Mouse (Mus musculus): ENCODE results near the gene Rabl3. TPM values are rescaled to one million over a fixed set of nuclear protein-coding genes. Genes with fewer than 3 reads are reported as not detected.

Rabl3 gene
- polyA plus RNA-seq, 1 experiment from 2014 or later = 18.5 TPM

DNA sequence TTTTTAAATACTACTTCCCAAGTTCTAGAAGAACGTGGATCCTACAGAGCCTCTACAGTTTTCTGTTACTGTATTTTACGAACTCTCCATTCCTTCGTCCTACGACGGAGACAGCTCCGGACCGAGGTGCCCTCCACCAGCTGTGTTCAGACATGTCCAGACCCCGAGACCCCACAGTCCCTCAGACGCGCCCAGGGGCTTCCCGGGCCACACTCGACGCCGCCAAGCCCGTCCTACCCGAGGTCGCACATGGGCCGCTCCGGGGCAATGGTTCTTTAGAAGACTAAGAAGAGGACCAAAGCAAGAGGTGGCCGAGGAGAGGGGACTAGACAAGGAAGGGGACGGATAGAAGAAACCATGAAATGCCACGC is 460 bp upstream of the Rabl3 start:
- Histone ChIP-seq H3K27ac (peak overlapping the region; percentile 93), H3K4me3 (replicated peaks; ENCODE audit: low read length) (peak overlapping the region; percentile 91), H3K27me3 (ENCODE audit: control insufficient read depth, insufficient read depth, low read length) (no peaks in the 10 kb centered on the region), H3K4me1 (replicated peaks; ENCODE audit: control insufficient read depth, insufficient read depth, low read length) (peaks cover 17% of the 10 kb centered on the region), H3K4me2 (replicated peaks) (peak overlapping the region; percentile 82), H3K36me3 (replicated peaks; ENCODE audit: control insufficient read depth, insufficient read depth) (peaks cover 18% of the 10 kb centered on the region), H3K9me3 (ENCODE audit: control insufficient read depth, low read length) (no peaks in the 10 kb centered on the region), H3K9ac (peak overlapping the region; percentile 94)
- WGBS = under 1% methylated on average over 22 of the region's 22 CpGs
- ATAC-seq (ENCODE audit: low FRiP score) = peak; percentile 68
- peak; percentile 50 for DNase-seq (ENCODE audit: low spot score)

GRCm38 (mm10) chr16:37540776-37541175 is 1.1 kb downstream of the Rabl3 start:
- ATAC-seq (ENCODE audit: low FRiP score) = no peak
- H3K9ac ChIP-seq = no peak overlapping the region
- 84% methylated on average over 6 of the region's 6 CpGs for WGBS

DNA sequence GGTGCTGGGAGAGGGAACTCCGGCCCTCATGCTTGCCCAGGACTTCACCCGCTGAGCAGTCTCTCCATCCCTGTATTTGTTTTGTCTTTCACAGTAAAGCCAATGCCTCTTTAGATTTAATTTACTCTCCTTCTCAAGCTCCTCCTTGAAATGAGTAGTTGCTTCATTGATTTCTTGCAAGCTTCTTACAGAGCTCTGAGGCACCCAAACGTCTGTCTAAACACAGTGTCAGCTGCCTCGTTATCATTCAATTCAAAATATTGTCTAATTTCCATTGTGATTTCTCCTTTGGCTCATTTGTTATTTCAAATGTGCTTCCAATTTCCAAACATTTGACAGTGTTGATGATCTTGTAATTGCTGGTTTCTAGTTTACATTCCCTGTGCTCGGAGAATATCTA is 6.6 kb downstream of the Rabl3 start:
- Histone ChIP-seq H3K4me3 (replicated peaks; ENCODE audit: low read length) (no peak overlapping the region), H3K4me2 (replicated peaks) (no peak overlapping the region), H3K27me3 (ENCODE audit: control insufficient read depth, insufficient read depth, low read length) (no peaks in the 10 kb centered on the region), H3K9me3 (ENCODE audit: control insufficient read depth, low read length) (no peaks in the 10 kb centered on the region), H3K4me1 (replicated peaks; ENCODE audit: control insufficient read depth, insufficient read depth, low read length) (peaks cover 13% of the 10 kb centered on the region; the same call in 1 of the 2 replicates), H3K9ac (no peak overlapping the region), H3K36me3 (replicated peaks; ENCODE audit: control insufficient read depth, insufficient read depth) (peaks cover 5% of the 10 kb centered on the region; the same call in 1 of the 2 replicates), H3K27ac (peak overlapping the region; percentile 51; the same call in 1 of the 2 replicates)
- ATAC-seq (ENCODE audit: low FRiP score) (no peak), DNase-seq (ENCODE audit: low spot score) (no peak)
- whole genome bisulfite sequencing = 68% methylated on average over 5 of the region's 5 CpGs

More at GRCm38 (mm10) chr16:37540776-37541175, 1.1 kb downstream of the Rabl3 start:
- no peak for DNase-seq (ENCODE audit: low spot score)
- Histone ChIP-seq H3K4me2 (replicated peaks) (peak overlapping the region; percentile 58), H3K9me3 (ENCODE audit: control insufficient read depth, low read length) (no peaks in the 10 kb centered on the region), H3K27ac (no peak overlapping the region), H3K4me1 (replicated peaks; ENCODE audit: control insufficient read depth, insufficient read depth, low read length) (peaks cover 18% of the 10 kb centered on the region), H3K4me3 (replicated peaks; ENCODE audit: low read length) (no peak overlapping the region), H3K27me3 (ENCODE audit: control insufficient read depth, insufficient read depth, low read length) (no peaks in the 10 kb centered on the region), H3K36me3 (replicated peaks; ENCODE audit: control insufficient read depth, insufficient read depth) (peaks cover 5% of the 10 kb centered on the region; the same call in 1 of the 2 replicates)

- H3K4me3 ChIP-seq (replicated peaks; ENCODE audit: low read length) = no peak overlapping the region
- no peaks in the 10 kb centered on the region for H3K36me3 ChIP-seq (replicated peaks; ENCODE audit: control insufficient read depth, insufficient read depth)
- H3K4me2 ChIP-seq (replicated peaks) = no peak overlapping the region
- no peaks in the 10 kb centered on the region for H3K27me3 ChIP-seq (ENCODE audit: control insufficient read depth, insufficient read depth, low read length)
- DNase-seq (ENCODE audit: low spot score) = no peak
- peak; percentile 40; the same call in 1 of the 2 replicates for ATAC-seq (ENCODE audit: low FRiP score)
- no peaks in the 10 kb centered on the region for H3K9me3 ChIP-seq (ENCODE audit: control insufficient read depth, low read length)
- no peak overlapping the region for H3K27ac ChIP-seq
- H3K9ac ChIP-seq = no peak overlapping the region
- 44% methylated on average over 3 of the region's 3 CpGs for WGBS
- H3K4me1 ChIP-seq (replicated peaks; ENCODE audit: control insufficient read depth, insufficient read depth, low read length) = peaks cover 13% of the 10 kb centered on the region; the same call in 1 of the 2 replicates
Observed at GRCm38 (mm10) chr16:37550266-37550665, 10.6 kb downstream of the Rabl3 start.

DNA sequence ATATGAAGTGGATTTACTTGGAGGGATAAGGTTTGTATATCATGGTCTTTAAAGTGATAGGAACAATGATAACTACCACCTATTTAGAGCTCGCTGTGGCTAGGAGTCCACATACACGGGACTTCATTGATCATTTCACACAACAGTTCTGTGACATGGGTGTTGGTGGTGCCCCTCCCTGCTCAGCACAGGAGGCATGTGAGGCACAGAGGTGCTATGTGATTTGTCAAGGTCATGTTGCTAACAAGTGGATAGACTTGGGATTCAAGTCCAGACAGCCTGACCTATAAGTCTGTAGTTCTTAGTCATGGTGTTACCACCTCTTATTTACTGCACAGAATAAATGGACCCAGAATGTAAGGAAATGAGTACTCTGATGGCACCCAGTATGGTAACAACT is 11.3 kb downstream of the Rabl3 start:
- Histone ChIP-seq H3K4me3 (replicated peaks; ENCODE audit: low read length) (no peak overlapping the region), H3K9me3 (ENCODE audit: control insufficient read depth, low read length) (no peaks in the 10 kb centered on the region), H3K27ac (no peak overlapping the region), H3K4me2 (replicated peaks) (no peak overlapping the region), H3K36me3 (replicated peaks; ENCODE audit: control insufficient read depth, insufficient read depth) (no peaks in the 10 kb centered on the region), H3K4me1 (replicated peaks; ENCODE audit: control insufficient read depth, insufficient read depth, low read length) (peaks cover 10% of the 10 kb centered on the region; the same call in 1 of the 2 replicates), H3K9ac (no peak overlapping the region), H3K27me3 (ENCODE audit: control insufficient read depth, insufficient read depth, low read length) (no peaks in the 10 kb centered on the region)
- WGBS = 73% methylated on average over 2 of the region's 2 CpGs
- ATAC-seq (ENCODE audit: low FRiP score) (no peak), DNase-seq (ENCODE audit: low spot score) (no peak)

DNA sequence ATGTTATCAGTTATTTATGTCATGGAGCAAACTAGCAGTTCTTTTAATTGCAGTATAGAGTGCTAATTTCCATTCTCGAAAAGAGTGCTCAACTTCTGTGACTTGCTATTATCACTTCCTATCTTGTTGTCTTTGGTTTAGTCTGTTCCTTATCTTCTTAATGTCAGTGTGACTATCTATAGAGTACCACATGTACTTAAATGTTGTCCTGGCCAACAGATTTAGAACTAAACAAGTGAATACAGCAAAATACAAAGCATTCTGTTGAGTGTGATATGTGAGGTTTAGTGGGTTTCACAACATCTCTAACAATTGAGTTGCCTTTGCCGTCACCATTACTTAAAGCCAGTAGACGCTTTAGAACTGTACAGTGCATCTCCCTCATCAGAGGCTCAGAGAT is 13.1 kb downstream of the Rabl3 start:
- ATAC-seq (ENCODE audit: low FRiP score) = no peak
- WGBS = over 99% methylated on average over 3 of the region's 3 CpGs
- no peaks in the 10 kb centered on the region for H3K27me3 ChIP-seq (ENCODE audit: control insufficient read depth, insufficient read depth, low read length)
- H3K4me3 ChIP-seq (replicated peaks; ENCODE audit: low read length) = no peak overlapping the region
- H3K4me2 ChIP-seq (replicated peaks) = no peak overlapping the region
- no peaks in the 10 kb centered on the region for H3K9me3 ChIP-seq (ENCODE audit: control insufficient read depth, low read length)
- peaks cover 4% of the 10 kb centered on the region for H3K36me3 ChIP-seq (replicated peaks; ENCODE audit: control insufficient read depth, insufficient read depth)
- no peak overlapping the region for H3K9ac ChIP-seq
- no peak overlapping the region for H3K27ac ChIP-seq
- H3K4me1 ChIP-seq (replicated peaks; ENCODE audit: control insufficient read depth, insufficient read depth, low read length) = 0 out of 2 replicates have a peak, but pooled peaks cover 8% of the 10 kb centered on the region
- DNase-seq (ENCODE audit: low spot score) = no peak

DNA sequence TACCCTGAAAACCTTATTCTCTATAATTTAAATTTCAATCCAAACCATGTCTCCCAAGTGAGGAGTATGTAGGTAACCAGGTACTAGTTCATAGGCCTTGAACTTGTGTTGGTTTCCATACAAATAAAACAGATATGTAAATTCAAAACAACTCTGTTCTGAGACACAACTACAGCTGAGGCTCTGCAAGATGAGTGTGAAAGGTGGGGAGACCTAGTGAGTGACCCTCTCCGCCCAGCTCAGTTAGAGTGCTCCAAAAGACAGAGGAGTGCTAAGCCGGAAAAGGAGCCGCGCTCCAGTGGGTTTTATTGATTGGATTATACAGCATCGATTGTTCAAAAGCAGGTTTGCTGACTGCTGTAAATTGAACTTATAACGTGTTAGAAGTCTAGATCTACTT is 22.7 kb downstream of the Rabl3 start:
- H3K9ac ChIP-seq = no peak overlapping the region
- ATAC-seq (ENCODE audit: low FRiP score) (no peak), DNase-seq (ENCODE audit: low spot score) (no peak)
- H3K4me3 ChIP-seq (replicated peaks; ENCODE audit: low read length) = no peak overlapping the region
- WGBS = 68% methylated on average over 6 of the region's 6 CpGs
- H3K27me3 ChIP-seq (ENCODE audit: control insufficient read depth, insufficient read depth, low read length) = no peaks in the 10 kb centered on the region
- no peak overlapping the region for H3K4me2 ChIP-seq (replicated peaks)
- H3K4me1 ChIP-seq (replicated peaks; ENCODE audit: control insufficient read depth, insufficient read depth, low read length) = 0 out of 2 replicates have a peak, but pooled peaks cover 4% of the 10 kb centered on the region
- H3K9me3 ChIP-seq (ENCODE audit: control insufficient read depth, low read length) = no peaks in the 10 kb centered on the region
- no peak overlapping the region for H3K27ac ChIP-seq
- H3K36me3 ChIP-seq (replicated peaks; ENCODE audit: control insufficient read depth, insufficient read depth) = peaks cover 10% of the 10 kb centered on the region

GRCm38 (mm10) chr16:37562961-37563360 is 23.3 kb downstream of the Rabl3 start:
- WGBS = 79% methylated on average over 5 of the region's 5 CpGs
- 0 out of 2 replicates have a peak, but pooled peaks cover 4% of the 10 kb centered on the region for H3K4me1 ChIP-seq (replicated peaks; ENCODE audit: control insufficient read depth, insufficient read depth, low read length)
- no peak for ATAC-seq (ENCODE audit: low FRiP score)
- no peaks in the 10 kb centered on the region for H3K9me3 ChIP-seq (ENCODE audit: control insufficient read depth, low read length)
- no peak overlapping the region for H3K27ac ChIP-seq
- H3K4me3 ChIP-seq (replicated peaks; ENCODE audit: low read length) = no peak overlapping the region
- H3K36me3 ChIP-seq (replicated peaks; ENCODE audit: control insufficient read depth, insufficient read depth) = peaks cover 5% of the 10 kb centered on the region
- no peak overlapping the region for H3K4me2 ChIP-seq (replicated peaks)
- H3K9ac ChIP-seq = no peak overlapping the region
- DNase-seq (ENCODE audit: low spot score) = no peak
- no peaks in the 10 kb centered on the region for H3K27me3 ChIP-seq (ENCODE audit: control insufficient read depth, insufficient read depth, low read length)

DNA sequence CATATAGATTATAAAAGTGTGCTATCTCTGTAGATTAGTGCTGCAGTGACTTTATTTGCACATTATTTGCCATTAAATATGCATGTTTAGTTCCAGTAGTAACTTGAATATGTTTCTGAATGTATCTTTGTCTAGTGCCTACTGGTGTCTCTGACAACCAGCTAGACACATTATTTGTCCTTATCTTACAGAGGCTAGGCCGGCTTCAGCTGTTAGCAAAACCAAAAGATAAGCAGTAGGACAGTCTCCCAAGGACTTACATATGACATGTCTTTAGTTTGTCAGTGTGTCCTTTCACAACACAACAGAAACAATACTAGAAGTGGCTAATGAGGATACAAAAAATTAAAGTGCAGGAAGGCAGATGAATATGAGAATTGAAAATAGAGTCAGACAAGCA is 25.4 kb downstream of the Rabl3 start:
- no peak overlapping the region for H3K4me2 ChIP-seq (replicated peaks)
- H3K9ac ChIP-seq = no peak overlapping the region
- H3K4me1 ChIP-seq (replicated peaks; ENCODE audit: control insufficient read depth, insufficient read depth, low read length) = 0 out of 2 replicates have a peak, but pooled peaks cover 4% of the 10 kb centered on the region
- no peaks in the 10 kb centered on the region for H3K27me3 ChIP-seq (ENCODE audit: control insufficient read depth, insufficient read depth, low read length)
- H3K27ac ChIP-seq = no peak overlapping the region
- ATAC-seq (ENCODE audit: low FRiP score) (no peak), DNase-seq (ENCODE audit: low spot score) (no peak)
- 94% methylated on average over 1 of the region's 1 CpGs for WGBS
- H3K36me3 ChIP-seq (replicated peaks; ENCODE audit: control insufficient read depth, insufficient read depth) = no peaks in the 10 kb centered on the region
- H3K9me3 ChIP-seq (ENCODE audit: control insufficient read depth, low read length) = no peaks in the 10 kb centered on the region
- H3K4me3 ChIP-seq (replicated peaks; ENCODE audit: low read length) = no peak overlapping the region

- no peaks in the 10 kb centered on the region for H3K9me3 ChIP-seq (ENCODE audit: control insufficient read depth, low read length)
- WGBS = 61% methylated on average over 6 of the region's 6 CpGs
- H3K9ac ChIP-seq = no peak overlapping the region
- no peaks in the 10 kb centered on the region for H3K27me3 ChIP-seq (ENCODE audit: control insufficient read depth, insufficient read depth, low read length)
- no peaks in the 10 kb centered on the region for H3K36me3 ChIP-seq (replicated peaks; ENCODE audit: control insufficient read depth, insufficient read depth)
- ATAC-seq (ENCODE audit: low FRiP score) (no peak), DNase-seq (ENCODE audit: low spot score) (no peak)
- H3K4me2 ChIP-seq (replicated peaks) = no peak overlapping the region
- no peak overlapping the region for H3K27ac ChIP-seq
- no peak overlapping the region for H3K4me3 ChIP-seq (replicated peaks; ENCODE audit: low read length)
- 0 out of 2 replicates have a peak, but pooled peaks cover 4% of the 10 kb centered on the region for H3K4me1 ChIP-seq (replicated peaks; ENCODE audit: control insufficient read depth, insufficient read depth, low read length)
Observed at GRCm38 (mm10) chr16:37566107-37566506, 26.4 kb downstream of the Rabl3 start.

Data from hindbrain, embryonic 14.5 days (tissue).